Mouse (Mus musculus): ENCODE results near the gene Platr17. TPM values are rescaled to one million over a fixed set of nuclear protein-coding genes. Genes with fewer than 3 reads are reported as not detected.
"Not testable (repeated sequence)": the region's sequence is repeated elsewhere in the genome, so short reads cannot be mapped to it uniquely, and the experiment has no call there.

The Platr17 gene
- total and polyA plus RNA-seq, 3 experiments = not detected

DNA sequence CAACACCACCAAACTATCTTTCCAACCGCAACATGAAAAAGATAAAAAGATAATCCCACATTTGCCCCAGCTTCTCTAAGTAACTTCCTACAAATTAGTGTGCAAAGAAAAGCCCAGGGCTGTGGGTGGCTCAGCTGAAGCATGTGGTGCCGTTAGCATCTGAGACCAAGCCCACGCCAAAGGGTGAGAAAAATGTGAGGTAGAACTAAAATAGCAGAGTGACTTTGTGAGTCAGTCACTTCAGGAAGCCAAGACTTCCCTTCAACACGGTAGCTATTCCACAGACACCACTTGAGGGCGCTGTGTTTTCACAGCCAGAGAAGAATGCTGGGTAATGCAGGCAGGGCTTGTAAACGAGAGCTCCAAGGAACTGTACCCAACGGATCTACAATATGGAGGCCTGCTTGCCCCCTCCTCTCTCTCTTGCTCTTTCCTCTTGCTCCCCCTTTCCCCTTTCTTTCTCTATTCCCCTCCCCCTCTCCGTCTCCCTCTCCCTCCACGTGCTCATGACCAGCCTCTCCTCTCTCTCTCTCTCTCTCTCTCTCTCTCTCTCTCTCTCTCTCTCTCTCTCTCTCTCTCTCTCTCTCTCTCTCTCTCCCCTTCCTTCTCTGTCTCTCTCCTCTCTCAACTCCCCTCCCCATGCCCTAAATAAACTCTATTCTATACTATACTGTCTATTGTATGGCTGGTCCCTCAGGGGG, 39.5 kb upstream of the Platr17 start (continued):
- peak; percentile 56 for TF ChIP-seq ETS1 (IDR thresholded peaks at IDR 0.05; ENCODE audit: low read depth, low read length)
- TF ChIP-seq ELF1 (IDR thresholded peaks at IDR 0.05; ENCODE audit: low read depth, low read length) = no peak
- TF ChIP-seq SMC3 (IDR thresholded peaks at IDR 0.05; ENCODE audit: low read depth, low read length) = peak; percentile 51
- no peak; the same call in 1 of the 2 replicates for TF ChIP-seq TCF12 (IDR thresholded peaks at IDR 0.05; ENCODE audit: low read depth, low read length)
- TF ChIP-seq ZKSCAN1 (IDR thresholded peaks at IDR 0.05; ENCODE audit: low read depth, low read length) = no peak
- TF ChIP-seq MYC (IDR thresholded peaks at IDR 0.05; ENCODE audit: low read depth, low read length) = peak; percentile 87
- TF ChIP-seq JUND (IDR thresholded peaks at IDR 0.05; ENCODE audit: low read depth, low read length) = peak; percentile 95
- TF ChIP-seq POLR2A (IDR thresholded peaks at IDR 0.05; ENCODE audit: control insufficient read depth in 1 of 2, insufficient read depth in 1 of 2, low read depth in 1 of 2, low read length in 2 of 2, poor library complexity in 1 of 2) = peak in 1 of 2 experiments; percentile 64; a peak in 2 of 4 replicates
- TF ChIP-seq CTCF (IDR thresholded peaks at IDR 0.05 in 2 of 3, conservative IDR thresholded peaks at IDR 0.05 in 1 of 3; ENCODE audit: control insufficient read depth in 1 of 3, insufficient read depth in 1 of 3, low read depth in 2 of 3, low read length in 3 of 3, poor library complexity in 1 of 3, severe bottlenecking in 1 of 3) = peak; percentile 65 to 85 (median 78)
- no peak for TF ChIP-seq MAFK (IDR thresholded peaks at IDR 0.05; ENCODE audit: borderline replicate concordance, low read depth, low read length)
- no peak for TF ChIP-seq UBTF (IDR thresholded peaks at IDR 0.05; ENCODE audit: borderline replicate concordance, insufficient read depth, low read depth, low read length)
- 0 out of 2 replicates have a peak, but pooled peaks have one; percentile 51 for TF ChIP-seq MYB (IDR thresholded peaks at IDR 0.05; ENCODE audit: low read depth, low read length)
- peak; percentile 75 for TF ChIP-seq GATA1 (IDR thresholded peaks at IDR 0.05; ENCODE audit: low read depth, low read length)
- no peak for TF ChIP-seq CHD1 (IDR thresholded peaks at IDR 0.05; ENCODE audit: low read depth, low read length)
- TF ChIP-seq USF1 (IDR thresholded peaks at IDR 0.05; ENCODE audit: low read depth, low read length) = no peak
- peak; percentile 66 for TF ChIP-seq TBP (IDR thresholded peaks at IDR 0.05; ENCODE audit: low read depth, low read length)
- no peak for TF ChIP-seq E2F4 (IDR thresholded peaks at IDR 0.05; ENCODE audit: borderline replicate concordance, low read depth, low read length)

DNA sequence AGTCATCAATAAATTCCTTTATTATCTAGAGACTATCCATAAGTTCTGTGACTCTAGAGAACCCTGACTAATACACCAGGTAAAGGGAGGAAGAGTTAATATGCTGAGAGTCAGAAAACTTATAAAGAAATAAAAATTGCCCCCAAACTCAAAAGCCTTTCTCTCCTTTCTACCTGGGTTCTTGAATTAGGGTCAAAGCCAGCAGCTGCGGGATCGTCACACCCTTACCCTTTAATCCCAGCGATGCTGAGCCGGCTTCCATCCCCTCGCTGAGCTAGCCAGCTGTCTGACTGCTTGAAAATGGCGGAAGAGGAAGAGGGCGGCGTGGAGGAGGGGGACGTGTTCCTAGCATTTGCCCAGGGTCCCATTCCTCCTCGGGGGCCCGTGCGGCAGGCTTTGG, 31.4 kb upstream of the Platr17 start, which contains the start of gene Gm7029:
TSS of gene Gm7029 (plus strand) at position 301 of the 400 bp plus-strand sequence.
- H3K4me1 ChIP-seq (ENCODE audit: control insufficient read depth in 1 of 2, insufficient read depth in 2 of 2, low read length in 2 of 2); H3K4me3 ChIP-seq (ENCODE audit: control insufficient read depth in 1 of 2, insufficient read depth in 1 of 2, low read depth in 2 of 2, low read length in 2 of 2); H3K27ac ChIP-seq (ENCODE audit: control insufficient read depth, low read depth, low read length); H3K36me3 ChIP-seq (ENCODE audit: control insufficient read depth in 1 of 2, insufficient read depth in 2 of 2, low read length in 2 of 2); H3K79me2 ChIP-seq (ENCODE audit: control insufficient read depth, insufficient read depth, low read length, poor library complexity); H3K27me3 ChIP-seq (ENCODE audit: control insufficient read depth in 1 of 2, insufficient read depth in 2 of 2, low read length in 2 of 2); DNase-seq (ENCODE audit: low read depth, low spot score); H3K9ac ChIP-seq (ENCODE audit: control insufficient read depth, low read depth, low read length, poor library complexity, severe bottlenecking); H3K9me3 ChIP-seq (replicated peaks; ENCODE audit: insufficient read depth, low read length): not testable (repeated sequence)

DNA sequence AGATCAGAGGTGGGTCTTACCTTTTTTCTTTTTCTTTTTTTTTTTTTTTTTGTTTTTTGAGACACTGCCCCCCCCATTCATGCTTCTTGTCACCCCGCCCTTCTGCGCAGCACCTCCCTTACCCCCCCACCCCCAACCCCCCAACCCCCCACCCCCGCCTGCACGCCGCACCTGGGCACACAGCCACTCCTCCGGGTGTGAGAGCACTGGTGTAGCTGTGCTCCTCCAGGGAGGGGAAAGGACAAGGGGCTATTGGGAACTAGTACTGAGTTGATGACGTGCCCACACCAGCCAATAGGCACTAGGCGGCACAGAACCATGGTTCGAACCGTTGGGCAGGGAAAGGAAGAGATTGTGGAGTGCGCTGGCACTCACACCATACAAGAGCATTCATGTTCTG, 30.5 kb upstream of the Platr17 start:
- no peaks in the 10 kb centered on the region; a peak in 1 of 4 replicates for H3K36me3 ChIP-seq (ENCODE audit: control insufficient read depth in 1 of 2, insufficient read depth in 2 of 2, low read length in 2 of 2)
- H3K27me3 ChIP-seq (ENCODE audit: control insufficient read depth in 1 of 2, insufficient read depth in 2 of 2, low read length in 2 of 2) = no peaks in the 10 kb centered on the region
- no peaks in the 10 kb centered on the region for H3K79me2 ChIP-seq (ENCODE audit: control insufficient read depth, insufficient read depth, low read length, poor library complexity)
- H3K27ac ChIP-seq (ENCODE audit: control insufficient read depth, low read depth, low read length) = no peak overlapping the region
- H3K4me3 ChIP-seq (ENCODE audit: control insufficient read depth in 1 of 2, insufficient read depth in 1 of 2, low read depth in 2 of 2, low read length in 2 of 2) = no peak overlapping the region
- no peak for TF ChIP-seq USF1 (IDR thresholded peaks at IDR 0.05; ENCODE audit: low read depth, low read length)
- no peak for TF ChIP-seq TBP (IDR thresholded peaks at IDR 0.05; ENCODE audit: low read depth, low read length)
- no peak for TF ChIP-seq ZKSCAN1 (IDR thresholded peaks at IDR 0.05; ENCODE audit: low read depth, low read length)
- no peak for TF ChIP-seq ZC3H11A (IDR thresholded peaks at IDR 0.05; ENCODE audit: low read depth, low read length)
- no peak for TF ChIP-seq EP300 (IDR thresholded peaks at IDR 0.05; ENCODE audit: low read depth in 1 of 2, low read length in 2 of 2)
- TF ChIP-seq MYC (IDR thresholded peaks at IDR 0.05; ENCODE audit: low read depth, low read length) = no peak
- TF ChIP-seq SMC3 (IDR thresholded peaks at IDR 0.05; ENCODE audit: low read depth, low read length) = no peak
- TF ChIP-seq E2F4 (IDR thresholded peaks at IDR 0.05; ENCODE audit: borderline replicate concordance, low read depth, low read length) = no peak
- TF ChIP-seq ZNF384 (IDR thresholded peaks at IDR 0.05; ENCODE audit: low read depth, low read length) = no peak
- TF ChIP-seq HCFC1 (IDR thresholded peaks at IDR 0.05; ENCODE audit: low read depth, low read length) = no peak
- no peak for TF ChIP-seq KAT2A (conservative IDR thresholded peaks at IDR 0.05; ENCODE audit: low read depth, low read length)
- no peak for TF ChIP-seq UBTF (IDR thresholded peaks at IDR 0.05; ENCODE audit: borderline replicate concordance, insufficient read depth, low read depth, low read length)
- TF ChIP-seq POLR2AphosphoS2 (IDR thresholded peaks at IDR 0.05; ENCODE audit: low read length) = no peak
- TF ChIP-seq ZMIZ1 (IDR thresholded peaks at IDR 0.05; ENCODE audit: low read depth, low read length) = no peak
- TF ChIP-seq MEF2A (IDR thresholded peaks at IDR 0.05; ENCODE audit: extremely low read depth, insufficient replicate concordance, low read depth, low read length, poor library complexity, severe bottlenecking) = no peak
- no peak for DNase-seq (ENCODE audit: low read depth, low spot score)
- H3K4me1 ChIP-seq (ENCODE audit: control insufficient read depth in 1 of 2, insufficient read depth in 2 of 2, low read length in 2 of 2) = no peaks in the 10 kb centered on the region
- no peak overlapping the region for H3K9ac ChIP-seq (ENCODE audit: control insufficient read depth, low read depth, low read length, poor library complexity, severe bottlenecking)
- no peaks in the 10 kb centered on the region for H3K9me3 ChIP-seq (replicated peaks; ENCODE audit: insufficient read depth, low read length)
